Mouse (Mus musculus): ENCODE measurements at regions not wholly inside any gene's neighbourhood (a gene's known extent, or its start where the extent isn't known, plus 50 kb on each side); places are given as distances from the start of the nearest gene placed in this dataset.
"Not testable (repeated sequence)": the region's sequence is repeated elsewhere in the genome, so short reads cannot be mapped to it uniquely, and the experiment has no call there.

GRCm38 (mm10) chr5:10550115-10550514 is 303.8 kb upstream of the Gm5152 start:
- WGBS = 52% methylated on average over 3 of the region's 3 CpGs
- not testable (repeated sequence) for H3K4me3 ChIP-seq; ATAC-seq (ENCODE audit: low FRiP score, low read depth); H3K27ac ChIP-seq (replicated peaks); H3K9me3 ChIP-seq; H3K4me1 ChIP-seq (replicated peaks); H3K27me3 ChIP-seq; H3K9ac ChIP-seq; H3K4me2 ChIP-seq; H3K36me3 ChIP-seq

DNA sequence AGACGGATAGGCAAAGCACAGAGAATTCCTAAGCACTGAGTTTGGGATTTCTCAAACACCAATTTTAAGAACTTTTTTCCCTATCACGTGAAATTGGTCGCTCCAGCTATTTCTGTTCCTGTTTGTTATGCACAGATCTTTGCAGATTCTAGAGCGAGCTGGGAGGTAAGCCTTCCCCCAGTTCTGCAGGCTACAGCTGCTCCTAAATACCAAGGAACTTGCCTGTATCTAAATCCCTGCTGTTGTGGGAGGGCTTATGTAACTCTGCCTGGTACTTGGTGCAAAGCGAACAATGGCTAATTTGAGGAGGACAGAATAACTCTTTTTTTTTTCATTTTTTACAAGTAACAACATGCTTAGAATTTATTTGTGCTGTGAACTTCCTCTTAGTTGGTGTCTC is 316.0 kb upstream of the Gm5152 start:
- WGBS = 58% methylated on average over 5 of the region's 5 CpGs
- Histone ChIP-seq H3K9me3 (no peaks in the 10 kb centered on the region), H3K4me2 (no peak overlapping the region), H3K27ac (replicated peaks) (no peak overlapping the region), H3K27me3 (no peaks in the 10 kb centered on the region), H3K4me1 (replicated peaks) (no peaks in the 10 kb centered on the region), H3K4me3 (no peak overlapping the region), H3K9ac (no peak overlapping the region), H3K36me3 (no peaks in the 10 kb centered on the region)
- ATAC-seq (ENCODE audit: low FRiP score, low read depth) = no peak

DNA sequence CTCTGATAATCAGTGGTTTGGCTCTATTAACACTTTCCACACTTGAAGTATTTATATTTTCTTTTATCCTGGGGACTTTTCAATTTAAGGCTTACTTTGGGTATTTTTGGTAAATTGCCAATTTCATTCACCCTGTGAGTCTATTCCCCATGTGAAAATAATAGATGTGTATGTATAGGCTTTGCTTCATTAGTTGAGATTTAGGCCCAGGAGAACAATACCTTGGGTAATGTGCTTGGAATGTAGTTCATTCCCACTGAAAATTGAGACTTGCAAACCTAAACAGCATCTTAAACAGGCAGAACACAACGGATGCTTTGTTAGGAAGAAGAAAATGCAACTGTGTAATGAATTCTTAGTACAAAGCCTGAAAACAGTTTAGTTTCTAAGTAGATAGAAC is 346.1 kb upstream of the Gm5152 start:
- Histone ChIP-seq H3K4me2 (no peak overlapping the region), H3K27ac (replicated peaks) (no peak overlapping the region), H3K27me3 (no peaks in the 10 kb centered on the region), H3K9me3 (no peaks in the 10 kb centered on the region), H3K9ac (no peak overlapping the region), H3K36me3 (no peaks in the 10 kb centered on the region), H3K4me1 (replicated peaks) (no peaks in the 10 kb centered on the region), H3K4me3 (no peak overlapping the region)
- 31% methylated on average over 1 of the region's 1 CpGs for WGBS
- ATAC-seq (ENCODE audit: low FRiP score, low read depth) = peak; percentile 63; the same call in 1 of the 2 replicates

DNA sequence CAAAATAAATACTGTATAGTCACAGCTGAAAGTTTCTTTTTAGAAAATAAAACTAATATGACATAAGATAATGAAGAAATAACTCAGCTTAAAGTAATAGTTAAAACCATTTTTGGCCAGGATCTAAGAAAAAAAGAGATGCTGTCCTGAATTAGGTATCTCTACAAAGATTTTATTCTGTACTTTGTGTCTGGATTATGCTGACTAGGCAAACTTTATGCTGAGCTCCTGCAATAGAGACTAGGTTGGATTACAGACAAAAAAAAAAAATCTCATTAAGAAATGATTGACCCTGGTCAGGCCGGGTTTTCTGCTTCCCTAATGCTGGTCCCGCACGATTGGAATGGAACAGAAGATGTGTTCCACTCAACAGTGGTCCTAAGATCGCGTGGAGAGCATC is 346.8 kb upstream of the Gm8871 start:
- Histone ChIP-seq H3K4me3 (no peak overlapping the region), H3K4me2 (no peak overlapping the region), H3K9ac (no peak overlapping the region), H3K9me3 (no peaks in the 10 kb centered on the region), H3K27ac (replicated peaks) (no peak overlapping the region), H3K36me3 (no peaks in the 10 kb centered on the region), H3K27me3 (no peaks in the 10 kb centered on the region), H3K4me1 (replicated peaks) (no peaks in the 10 kb centered on the region)
- WGBS = 91% methylated on average over 5 of the region's 5 CpGs
- ATAC-seq (ENCODE audit: low FRiP score, low read depth) = no peak

DNA sequence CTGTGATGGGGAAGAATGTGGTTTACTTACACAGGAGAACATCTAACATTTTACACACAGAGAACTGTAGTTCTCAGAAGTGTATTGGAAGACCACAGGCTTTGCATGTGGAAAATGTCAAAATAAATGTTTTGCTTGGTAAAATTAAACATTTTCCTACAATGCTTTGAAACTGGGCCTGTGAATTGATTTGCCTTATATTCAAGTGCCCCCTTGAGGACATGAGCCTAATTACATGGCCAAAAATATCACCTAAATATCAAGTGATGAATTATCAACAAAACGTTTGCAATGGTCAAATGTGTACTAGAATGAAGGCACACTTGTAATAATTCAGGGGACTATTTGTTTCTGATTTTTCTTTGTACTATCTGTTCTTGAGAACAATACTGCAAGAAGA is 314.4 kb upstream of the Gm8871 start:
- ATAC-seq (ENCODE audit: low FRiP score, low read depth) = no peak
- Histone ChIP-seq H3K36me3 (no peaks in the 10 kb centered on the region), H3K4me3 (no peak overlapping the region), H3K9ac (0 out of 2 replicates have a peak overlapping the region, but pooled peaks have one; percentile 7), H3K27me3 (no peaks in the 10 kb centered on the region), H3K27ac (replicated peaks) (no peak overlapping the region), H3K4me2 (no peak overlapping the region), H3K4me1 (replicated peaks) (no peaks in the 10 kb centered on the region), H3K9me3 (peaks cover 5% of the 10 kb centered on the region; the same call in 1 of the 2 replicates)
- 19% methylated on average over 1 of the region's 1 CpGs for WGBS

DNA sequence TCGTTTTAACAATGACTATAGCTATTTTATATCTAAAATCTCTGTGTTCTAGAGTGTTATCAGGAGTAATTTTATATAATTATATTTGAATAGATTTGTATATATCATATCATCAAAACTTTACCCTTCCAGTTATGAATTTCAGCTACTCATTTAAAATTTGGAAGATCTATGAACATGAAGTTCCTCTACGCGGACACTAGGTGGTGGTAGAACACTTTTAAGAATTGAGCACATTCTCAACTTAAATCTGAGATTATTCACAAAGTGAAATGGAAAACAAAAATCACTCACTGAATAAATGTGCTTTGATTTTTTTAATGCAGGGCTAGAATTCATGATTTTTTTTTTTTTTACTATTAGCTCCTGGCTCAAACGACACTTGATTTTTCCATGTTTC is 299.5 kb upstream of the Gm8871 start:
- Histone ChIP-seq H3K9ac (no peak overlapping the region), H3K27me3 (no peaks in the 10 kb centered on the region), H3K4me2 (no peak overlapping the region), H3K4me1 (replicated peaks) (no peaks in the 10 kb centered on the region), H3K9me3 (no peaks in the 10 kb centered on the region), H3K36me3 (no peaks in the 10 kb centered on the region), H3K4me3 (no peak overlapping the region), H3K27ac (replicated peaks) (no peak overlapping the region)
- ATAC-seq (ENCODE audit: low FRiP score, low read depth) = no peak
- WGBS = 38% methylated on average over 4 of the region's 4 CpGs

- H3K36me3 ChIP-seq = no peaks in the 10 kb centered on the region
- no peak overlapping the region for H3K4me2 ChIP-seq
Observed at GRCm38 (mm10) chr5:10663301-10663700, 284.3 kb upstream of the Gm8871 start.

DNA sequence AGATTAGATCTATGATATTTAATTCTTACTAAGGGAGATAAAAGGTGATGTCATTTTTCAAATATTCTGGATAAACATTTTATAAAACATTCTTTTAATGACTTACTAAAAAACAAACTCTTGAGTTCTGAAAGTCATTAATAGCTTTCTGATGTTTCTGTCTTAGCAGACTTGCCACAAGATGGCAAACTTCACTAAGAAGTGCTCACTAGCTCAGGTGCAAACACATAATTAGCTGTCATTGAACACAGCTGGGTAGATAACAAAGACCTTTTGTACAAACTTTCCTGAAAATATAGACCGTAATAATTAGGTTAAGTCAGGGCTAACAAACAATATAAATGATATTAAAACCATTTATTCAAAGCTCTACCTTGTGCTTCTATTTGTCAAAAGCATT is 273.4 kb upstream of the Gm8871 start:
- whole genome bisulfite sequencing = 47% methylated on average over 1 of the region's 1 CpGs
- no peaks in the 10 kb centered on the region for H3K9me3 ChIP-seq
- no peak overlapping the region for H3K9ac ChIP-seq
- no peaks in the 10 kb centered on the region for H3K4me1 ChIP-seq (replicated peaks)
- no peaks in the 10 kb centered on the region for H3K27me3 ChIP-seq
- no peak overlapping the region for H3K4me2 ChIP-seq
- no peak overlapping the region for H3K4me3 ChIP-seq
- no peaks in the 10 kb centered on the region for H3K36me3 ChIP-seq
- H3K27ac ChIP-seq (replicated peaks) = no peak overlapping the region
- no peak for ATAC-seq (ENCODE audit: low FRiP score, low read depth)

More at GRCm38 (mm10) chr5:10663301-10663700, 284.3 kb upstream of the Gm8871 start:
- H3K4me3 ChIP-seq = no peak overlapping the region
- no peak overlapping the region for H3K27ac ChIP-seq (replicated peaks)
- no peaks in the 10 kb centered on the region for H3K27me3 ChIP-seq
- 86% methylated on average over 4 of the region's 4 CpGs for WGBS
- H3K9me3 ChIP-seq = no peaks in the 10 kb centered on the region
- ATAC-seq (ENCODE audit: low FRiP score, low read depth) = no peak
- H3K4me1 ChIP-seq (replicated peaks) = no peaks in the 10 kb centered on the region
- no peak overlapping the region for H3K9ac ChIP-seq

GRCm38 (mm10) chr5:10685519-10685918 is 262.1 kb upstream of the Gm8871 start:
- Histone ChIP-seq H3K9me3 (no peaks in the 10 kb centered on the region), H3K4me2 (no peak overlapping the region), H3K4me3 (no peak overlapping the region), H3K27ac (replicated peaks) (no peak overlapping the region), H3K9ac (no peak overlapping the region), H3K4me1 (replicated peaks) (no peaks in the 10 kb centered on the region), H3K27me3 (no peaks in the 10 kb centered on the region), H3K36me3 (no peaks in the 10 kb centered on the region)
- no peak for ATAC-seq (ENCODE audit: low FRiP score, low read depth)
- 84% methylated on average over 4 of the region's 4 CpGs for WGBS

GRCm38 (mm10) chr5:10727056-10727455 is 220.5 kb upstream of the Gm8871 start:
- H3K27ac ChIP-seq (replicated peaks) = no peak overlapping the region
- H3K36me3 ChIP-seq = no peaks in the 10 kb centered on the region
- H3K9me3 ChIP-seq = no peaks in the 10 kb centered on the region
- H3K4me2 ChIP-seq = no peak overlapping the region
- H3K4me1 ChIP-seq (replicated peaks) = no peaks in the 10 kb centered on the region
- no peak for ATAC-seq (ENCODE audit: low FRiP score, low read depth)
- H3K27me3 ChIP-seq = no peaks in the 10 kb centered on the region
- H3K9ac ChIP-seq = no peak overlapping the region
- H3K4me3 ChIP-seq = no peak overlapping the region

- Histone ChIP-seq H3K4me1 (replicated peaks) (no peaks in the 10 kb centered on the region), H3K4me3 (no peak overlapping the region), H3K27me3 (no peaks in the 10 kb centered on the region), H3K9ac (no peak overlapping the region), H3K36me3 (no peaks in the 10 kb centered on the region), H3K4me2 (no peak overlapping the region), H3K9me3 (no peaks in the 10 kb centered on the region), H3K27ac (replicated peaks) (no peak overlapping the region)
- no peak for ATAC-seq (ENCODE audit: low FRiP score, low read depth)
- WGBS = 81% methylated on average over 1 of the region's 1 CpGs
Observed at GRCm38 (mm10) chr5:10749546-10749945, 198.1 kb upstream of the Gm8871 start.

DNA sequence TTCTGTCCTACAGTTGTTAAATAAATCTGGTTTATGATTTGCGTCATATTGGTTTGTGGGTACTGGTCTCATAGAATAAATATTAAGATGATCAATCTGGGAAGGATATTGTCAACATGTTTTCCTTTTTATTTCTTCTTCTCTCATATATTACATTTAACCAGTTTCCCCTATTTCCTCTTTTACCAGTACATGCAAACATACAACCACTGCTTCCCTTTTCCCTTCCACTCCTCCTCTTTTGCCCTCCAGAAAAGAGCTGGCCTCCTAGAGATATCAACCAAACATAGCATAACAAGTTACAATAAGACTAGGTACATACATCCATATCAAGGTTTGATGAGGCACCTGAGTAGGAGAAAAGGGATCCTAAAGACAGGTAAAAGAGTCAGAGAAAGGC is 180.1 kb upstream of the Gm8871 start:
- WGBS = 97% methylated on average over 1 of the region's 1 CpGs
- Histone ChIP-seq H3K9ac (no peak overlapping the region), H3K27me3 (no peaks in the 10 kb centered on the region), H3K4me2 (no peak overlapping the region), H3K4me1 (replicated peaks) (no peaks in the 10 kb centered on the region), H3K9me3 (no peaks in the 10 kb centered on the region), H3K36me3 (no peaks in the 10 kb centered on the region), H3K27ac (replicated peaks) (no peak overlapping the region), H3K4me3 (no peak overlapping the region)
- ATAC-seq (ENCODE audit: low FRiP score, low read depth) = no peak
